Mouse (Mus musculus) embryonic facial prominence, embryonic 11.5 days (tissue): Measurements from ENCODE around the gene Rdm1. TPM values are rescaled to one million over a fixed set of nuclear protein-coding genes. Genes with fewer than 3 reads are reported as not detected.
A peak's percentile ranks its signal among the peaks of the same experiment; 100 is the strongest.
"Not testable (repeated sequence)": the region's sequence is repeated elsewhere in the genome, so short reads cannot be mapped to it uniquely, and the experiment has no call there.

Source experiments
- ATAC-seq: fragments of 200-750 bp; cut with Nextera tagmentation; replicated peaks from 2 replicates; pipeline ENCODE4 v1.8.0; 2017; ENCODE audit warnings: low read depth; ENCODE audit not compliant: insufficient number of reproducible peaks, low FRiP score, low TSS enrichment
- DNase-seq: peaks from one replicate; pipeline ENCODE4 v3.0.0-alpha.2; 2015; ENCODE audit warnings: low spot score
- H3K27ac ChIP-seq: fragments of 300-500 bp; sonication (generic); replicated peaks from 2 replicates; pipeline ENCODE4 v1.5.1; 2014; ENCODE audit warnings: mild to moderate bottlenecking, low read depth, low read length, control low read depth
- H3K27me3 ChIP-seq: fragments of 300-500 bp; sonication (generic); 2 replicates; pipeline ENCODE4 v1.6.1; 2014; ENCODE audit warnings: mild to moderate bottlenecking, low read length, moderate library complexity, mixed read lengths; ENCODE audit not compliant: control insufficient read depth, insufficient read depth
- H3K36me3 ChIP-seq: fragments of 300-500 bp; sonication (generic); replicated peaks from 2 replicates; pipeline ENCODE4 v1.6.1; 2014; ENCODE audit warnings: low read depth, mild to moderate bottlenecking, low read length, moderate library complexity, mixed read lengths; ENCODE audit not compliant: control insufficient read depth, insufficient read depth
- H3K4me1 ChIP-seq: fragments of 300-500 bp; sonication (generic); 2 replicates; pipeline ENCODE4 v1.6.1; 2014; ENCODE audit warnings: low read length, mixed read lengths; ENCODE audit not compliant: control insufficient read depth, insufficient read depth
- H3K4me2 ChIP-seq: fragments of 300-500 bp; sonication (generic); 2 replicates; pipeline ENCODE4 v1.6.1; 2014; ENCODE audit warnings: low read depth, mild to moderate bottlenecking, control low read depth, low read length, moderate library complexity
- H3K4me3 ChIP-seq: fragments of 300-500 bp; sonication (generic); 2 replicates; pipeline ENCODE4 v1.5.1; 2014; ENCODE audit warnings: low read depth, low read length, control low read depth
- H3K9ac ChIP-seq: fragments of 300-500 bp; sonication (generic); replicated peaks from 2 replicates; pipeline ENCODE4 v1.6.1; 2014; ENCODE audit warnings: mild to moderate bottlenecking, control low read depth, low read length
- H3K9me3 ChIP-seq: fragments of 300-500 bp; sonication (generic); replicated peaks from 2 replicates; pipeline ENCODE4 v1.6.1; 2016; ENCODE audit warnings: mild to moderate bottlenecking, low read length, inconsistent platforms, mixed read lengths; ENCODE audit not compliant: control insufficient read depth
- WGBS: fragments of 180-500 bp; shearing (Covaris S2); extraction: QIAGEN DNeasy Blood & Tissue Kit; methylation state at CpG from one replicate; pipeline ENCODE4 v1.1.7; 2014; 5-methylcytosine and 5-hydroxymethylcytosine counted together
- polyA plus RNA-seq: library from polyadenylated mRNA; unstranded; fragments of >200 nt; fragmentation: Nextera tagmentation; extraction: Ambion mirVana; gene quantifications from 2 replicates; pipeline ENCODE4 v1.2.1, GENCODE M21; 2014

Rdm1 gene
- polyA plus RNA-seq, 1 experiment from 2014 or later = 43.0 TPM

DNA sequence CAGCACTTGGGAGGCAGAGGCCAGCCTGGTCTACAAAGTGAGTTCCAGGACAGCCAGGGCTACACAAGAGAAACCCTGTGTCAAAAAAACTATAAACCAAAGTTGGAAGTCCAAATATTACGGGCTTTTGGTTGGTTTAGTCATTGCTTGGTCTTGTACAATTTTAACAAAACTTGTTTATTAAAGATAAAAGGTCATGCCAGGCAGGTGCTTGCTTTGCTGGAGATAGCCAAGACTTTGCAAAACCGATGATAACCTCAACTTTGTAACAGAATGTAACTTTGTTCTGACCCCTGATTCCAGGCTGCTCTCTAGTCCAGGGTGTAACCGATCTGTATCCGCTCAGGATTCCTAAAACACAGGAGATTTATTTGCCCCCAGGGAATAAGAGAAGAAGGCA, 29.4 kb downstream of the Rdm1 start:
- Histone ChIP-seq H3K36me3 (no peaks in the 10 kb centered on the region), H3K4me2 (no peak overlapping the region), H3K4me1 (no peaks in the 10 kb centered on the region), H3K9me3 (no peaks in the 10 kb centered on the region), H3K9ac (no peak overlapping the region), H3K27ac (no peak overlapping the region), H3K4me3 (no peak overlapping the region), H3K27me3 (no peaks in the 10 kb centered on the region)
- ATAC-seq = no peak
- 88% methylated on average over 4 of the region's 4 CpGs for WGBS
- no peak for DNase-seq

DNA sequence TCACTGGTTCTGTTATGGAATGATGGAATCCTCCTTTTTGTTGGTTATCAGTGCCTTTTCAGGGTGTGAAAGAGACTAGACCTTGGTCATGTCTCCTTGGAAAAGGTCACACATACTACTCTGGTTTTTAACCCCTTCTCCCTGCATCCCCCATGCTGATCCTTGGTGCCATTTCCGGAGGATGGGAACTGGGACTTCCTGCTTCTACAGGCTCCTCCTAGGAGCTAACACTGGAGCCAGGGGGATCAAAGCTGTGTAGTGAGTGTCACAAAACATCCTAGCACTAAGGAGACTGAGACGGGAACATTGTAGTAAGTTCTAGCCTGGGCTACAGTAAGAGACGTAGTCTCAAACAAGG, 30.5 kb downstream of the Rdm1 start:
- H3K4me2 ChIP-seq = peak overlapping the region; percentile 0; the same call in 1 of the 2 replicates
- peak overlapping the region; percentile 61 for H3K27ac ChIP-seq
- no peaks in the 10 kb centered on the region for H3K4me1 ChIP-seq
- H3K9me3 ChIP-seq = no peaks in the 10 kb centered on the region
- no peak for DNase-seq
- H3K27me3 ChIP-seq = no peaks in the 10 kb centered on the region
- H3K9ac ChIP-seq = no peak overlapping the region
- no peak overlapping the region for H3K4me3 ChIP-seq
- WGBS = 2% methylated on average over 3 of the region's 3 CpGs
- no peaks in the 10 kb centered on the region for H3K36me3 ChIP-seq
- peak; percentile 12; the same call in 1 of the 2 replicates for ATAC-seq

DNA sequence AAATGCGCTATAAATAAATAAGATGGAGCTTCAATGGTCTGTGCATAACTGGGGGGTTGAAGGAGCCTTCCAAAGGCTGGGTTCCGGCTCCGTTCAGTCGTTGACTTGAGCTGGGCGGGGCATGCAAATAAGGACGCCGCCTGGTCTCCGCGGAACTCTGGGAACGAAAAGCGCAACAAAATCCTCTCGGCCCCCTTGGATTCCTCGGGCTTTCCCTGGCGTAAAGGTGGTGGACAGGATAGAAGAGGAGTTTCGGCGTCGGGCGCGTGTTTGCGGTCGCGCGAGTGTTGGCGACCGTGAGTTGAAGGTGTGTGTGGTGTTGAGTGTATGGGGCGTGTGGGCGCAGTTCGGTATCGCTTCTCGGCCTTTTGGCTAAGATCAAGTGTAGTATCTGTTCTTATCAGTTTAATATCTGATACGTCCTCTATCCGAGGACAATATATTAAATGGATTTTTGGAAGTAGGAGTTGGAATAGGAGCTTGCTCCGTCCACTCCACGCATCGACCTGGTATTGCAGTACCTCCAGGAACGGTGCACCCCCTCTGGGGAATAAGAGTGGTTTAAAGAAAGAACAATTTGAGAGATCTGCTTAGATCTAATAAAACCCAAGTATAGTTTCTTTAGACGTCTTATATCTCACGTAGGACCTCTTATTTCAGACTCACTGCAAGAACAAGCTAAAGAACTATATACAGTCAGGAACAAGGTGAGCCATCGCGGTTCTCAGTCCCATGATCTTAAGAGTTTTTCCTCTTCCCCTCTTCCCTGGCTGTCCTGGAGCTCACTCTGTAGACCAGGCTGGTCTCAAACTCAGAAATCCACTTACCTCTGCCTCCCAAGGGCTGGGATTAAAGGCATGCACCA, 31.1 kb downstream of the Rdm1 start:
- not testable (repeated sequence) for H3K36me3 ChIP-seq, H3K4me1 ChIP-seq, H3K27me3 ChIP-seq, H3K4me3 ChIP-seq, H3K9me3 ChIP-seq
- Histone ChIP-seq H3K4me2 (peak overlapping the region; percentile 17; the same call in 1 of the 2 replicates), H3K9ac (peak overlapping the region; percentile 61), H3K27ac (peak overlapping the region; percentile 90; the same call in 1 of the 2 replicates)
- DNase-seq (peak; percentile 93), ATAC-seq (peak; percentile 94)
- WGBS = 0% methylated on average over 38 of the region's 40 CpGs

DNA sequence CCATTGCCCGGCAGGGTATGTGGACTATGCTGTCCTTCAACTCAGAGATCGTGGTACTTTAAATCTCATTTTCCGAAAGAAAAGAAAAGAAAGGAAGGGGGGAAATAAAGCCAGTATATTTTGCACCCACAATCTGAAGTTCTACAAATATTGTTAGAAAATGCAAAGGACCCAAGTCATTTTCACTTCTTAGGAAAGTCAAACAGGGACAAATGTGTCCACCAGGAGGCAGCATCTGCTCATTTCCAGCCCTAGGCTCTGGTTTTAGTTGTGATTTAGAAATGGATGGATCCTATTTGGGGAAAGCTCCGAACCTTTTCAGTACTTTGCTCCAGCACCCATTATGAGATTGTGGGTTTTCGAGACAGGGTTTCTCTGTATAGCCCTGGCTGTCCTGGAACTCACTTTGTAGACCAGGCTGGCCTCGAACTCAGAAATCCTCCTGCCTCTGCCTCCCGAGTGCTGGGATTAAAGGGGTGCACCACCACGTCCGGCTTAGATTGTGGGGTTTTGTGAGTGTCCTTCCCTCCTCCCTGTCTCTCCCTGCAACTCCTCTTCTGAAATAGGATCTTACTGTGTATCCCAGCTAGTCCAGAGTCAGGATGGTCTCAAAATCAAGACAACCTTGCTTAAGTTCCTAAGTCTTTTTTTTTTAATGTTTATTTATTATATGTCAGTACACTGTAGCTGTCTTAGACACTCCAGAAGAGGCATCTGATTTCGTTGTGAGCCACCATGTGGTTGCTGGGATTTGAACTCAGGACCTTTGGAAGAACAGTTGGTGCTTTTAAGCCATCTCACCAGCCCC, 32.0 kb downstream of the Rdm1 start:
- no peaks in the 10 kb centered on the region for H3K27me3 ChIP-seq
- no peak overlapping the region for H3K4me2 ChIP-seq
- no peak overlapping the region for H3K4me3 ChIP-seq
- H3K36me3 ChIP-seq = no peaks in the 10 kb centered on the region
- 36% methylated on average over 10 of the region's 10 CpGs for WGBS
- peak; percentile 87 for DNase-seq
- no peak overlapping the region for H3K9ac ChIP-seq
- no peak; the same call in 1 of the 2 replicates for ATAC-seq
- H3K27ac ChIP-seq = no peak overlapping the region
- H3K4me1 ChIP-seq = no peaks in the 10 kb centered on the region
- H3K9me3 ChIP-seq = no peaks in the 10 kb centered on the region

DNA sequence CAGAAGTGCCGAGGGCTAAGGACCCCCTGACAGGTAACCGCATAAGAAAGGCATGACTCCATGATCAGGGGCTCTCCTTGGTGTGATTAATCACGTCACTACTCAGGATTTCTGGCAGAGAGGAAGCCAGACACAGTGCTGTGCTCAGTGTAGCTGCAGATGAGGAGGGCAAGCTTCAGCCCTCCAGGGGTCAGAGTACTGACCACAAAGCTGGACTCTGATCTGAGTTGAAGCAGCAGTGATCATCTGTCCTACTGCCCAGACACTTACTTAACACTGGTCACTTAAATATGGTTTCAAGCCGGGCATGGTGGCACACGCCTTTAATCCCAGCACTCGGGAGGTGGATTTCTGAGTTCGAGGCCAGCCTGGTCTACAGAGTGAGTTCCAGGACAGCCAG, 34.2 kb downstream of the Rdm1 start:
- WGBS = 80% methylated on average over 7 of the region's 7 CpGs
- Histone ChIP-seq H3K9me3 (no peaks in the 10 kb centered on the region), H3K36me3 (no peaks in the 10 kb centered on the region), H3K4me3 (no peak overlapping the region), H3K4me1 (no peaks in the 10 kb centered on the region), H3K27me3 (no peaks in the 10 kb centered on the region), H3K4me2 (no peak overlapping the region), H3K27ac (no peak overlapping the region), H3K9ac (no peak overlapping the region)
- DNase-seq (no peak), ATAC-seq (no peak)

DNA sequence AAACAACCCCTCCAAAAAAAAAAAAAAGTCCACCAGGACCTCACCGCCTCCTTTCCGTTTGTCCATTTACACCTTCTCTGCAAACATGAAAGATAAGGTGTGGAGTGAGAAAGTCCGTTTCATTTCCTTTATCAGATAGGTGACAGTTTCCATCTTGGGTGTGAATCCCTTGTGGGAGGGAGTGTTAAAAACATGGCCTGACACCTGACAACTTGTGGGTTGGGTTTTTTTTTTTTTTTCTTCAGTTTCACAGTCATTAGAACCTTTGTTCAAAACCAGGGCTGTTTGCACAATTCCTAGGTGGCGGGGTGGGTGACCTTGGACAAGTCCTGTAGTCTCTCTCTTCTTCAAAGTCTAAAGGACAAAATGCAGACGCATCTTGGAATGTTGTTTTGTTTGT, 34.8 kb downstream of the Rdm1 start:
- DNase-seq = no peak
- H3K27ac ChIP-seq = no peak overlapping the region
- 69% methylated on average over 5 of the region's 5 CpGs for WGBS
- no peaks in the 10 kb centered on the region for H3K4me1 ChIP-seq
- no peak overlapping the region for H3K4me3 ChIP-seq
- H3K36me3 ChIP-seq = no peaks in the 10 kb centered on the region
- no peaks in the 10 kb centered on the region for H3K27me3 ChIP-seq
- H3K9me3 ChIP-seq = no peaks in the 10 kb centered on the region
- H3K9ac ChIP-seq = no peak overlapping the region
- ATAC-seq = no peak
- H3K4me2 ChIP-seq = no peak overlapping the region

DNA sequence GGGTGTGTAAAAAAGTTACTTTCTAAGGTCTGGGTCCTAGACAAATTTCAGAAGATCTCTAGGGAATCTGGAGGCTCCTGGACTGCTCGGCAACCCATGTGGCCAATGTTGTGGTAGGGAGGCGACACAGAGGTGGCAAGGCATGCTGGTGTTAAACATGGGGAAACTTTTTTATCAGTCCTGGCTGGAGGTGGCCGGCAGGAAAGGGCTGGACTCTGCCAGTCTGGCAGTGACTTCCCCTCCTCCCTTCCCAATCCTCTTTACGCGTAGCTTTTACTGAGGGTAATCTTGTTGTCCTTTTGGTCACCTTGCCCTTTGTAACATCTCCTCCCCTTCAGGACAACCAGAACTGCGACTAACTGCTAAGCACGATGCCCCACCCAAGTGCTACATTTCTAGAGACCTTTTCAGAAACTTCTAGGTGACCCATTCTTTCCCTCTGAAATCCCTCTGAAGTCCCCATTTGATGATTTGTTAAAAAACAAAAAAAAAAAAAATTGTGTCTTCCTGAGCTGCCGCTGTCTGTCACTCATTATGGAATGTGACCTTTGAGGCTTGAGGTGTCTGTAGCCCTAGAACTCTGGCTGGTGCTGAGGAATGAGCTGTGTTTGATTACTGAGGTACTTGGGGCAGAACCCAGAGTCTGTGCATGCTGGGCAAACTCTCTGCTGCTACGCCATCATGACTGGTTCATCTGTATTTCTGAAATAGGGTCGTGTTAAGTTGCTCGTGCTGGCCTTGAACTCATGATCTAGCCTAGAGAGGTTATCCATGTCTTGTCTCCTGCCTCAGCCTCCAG, 36.4 kb downstream of the Rdm1 start:
- no peak overlapping the region for H3K27ac ChIP-seq
- no peak overlapping the region for H3K4me3 ChIP-seq
- H3K36me3 ChIP-seq = no peaks in the 10 kb centered on the region
- no peaks in the 10 kb centered on the region for H3K9me3 ChIP-seq
- 65% methylated on average over 11 of the region's 11 CpGs for WGBS
- H3K9ac ChIP-seq = no peak overlapping the region
- H3K27me3 ChIP-seq = no peaks in the 10 kb centered on the region
- ATAC-seq (no peak), DNase-seq (no peak)
- H3K4me2 ChIP-seq = no peak overlapping the region
- no peaks in the 10 kb centered on the region for H3K4me1 ChIP-seq
